Mouse (Mus musculus): Measurements from ENCODE around the gene Pfkfb4.

The Pfkfb4 gene

DNA sequence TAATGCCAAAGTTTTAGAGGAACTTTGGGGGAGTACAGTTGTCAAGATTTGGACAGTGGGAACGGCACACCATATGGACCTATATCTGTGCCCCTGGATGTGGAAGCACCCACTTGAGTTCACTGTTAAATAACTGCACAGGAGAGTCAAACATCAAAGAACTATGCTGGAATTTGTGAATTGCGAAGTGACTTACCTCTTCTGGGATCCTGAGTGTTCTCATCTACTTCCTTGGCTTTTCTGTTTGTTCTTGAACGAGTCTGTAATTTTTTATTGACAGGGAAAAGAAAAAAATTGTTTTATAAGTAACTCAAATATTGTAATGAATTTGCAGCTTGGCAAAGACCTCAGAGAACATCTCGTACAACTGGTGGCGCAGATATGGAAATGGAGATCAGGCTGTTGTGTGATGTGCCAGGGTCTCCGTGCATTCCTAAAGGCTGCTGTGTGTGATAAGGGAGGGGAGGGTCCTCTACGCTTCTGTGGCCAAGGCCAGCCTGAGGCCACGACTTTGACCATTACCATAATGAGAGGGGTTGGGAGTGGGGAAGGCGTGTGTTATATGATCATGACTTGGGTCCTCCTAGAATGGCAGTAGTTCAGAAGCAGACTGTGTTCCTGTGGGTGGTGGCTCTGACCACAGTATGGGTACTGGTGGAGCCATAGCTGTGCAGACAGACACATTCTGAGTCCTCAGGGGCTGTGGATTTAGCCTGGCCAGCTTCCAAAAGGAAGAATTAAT, 1.2 kb downstream of the Pfkfb4 start:
- no peak for DNase-seq (ENCODE audit: low read depth, low spot score)

GRCm38 (mm10) chr9:108996411-108996810, 4.8 kb downstream of the Pfkfb4 start:
- no peak for DNase-seq (ENCODE audit: low read depth, low spot score)

DNA sequence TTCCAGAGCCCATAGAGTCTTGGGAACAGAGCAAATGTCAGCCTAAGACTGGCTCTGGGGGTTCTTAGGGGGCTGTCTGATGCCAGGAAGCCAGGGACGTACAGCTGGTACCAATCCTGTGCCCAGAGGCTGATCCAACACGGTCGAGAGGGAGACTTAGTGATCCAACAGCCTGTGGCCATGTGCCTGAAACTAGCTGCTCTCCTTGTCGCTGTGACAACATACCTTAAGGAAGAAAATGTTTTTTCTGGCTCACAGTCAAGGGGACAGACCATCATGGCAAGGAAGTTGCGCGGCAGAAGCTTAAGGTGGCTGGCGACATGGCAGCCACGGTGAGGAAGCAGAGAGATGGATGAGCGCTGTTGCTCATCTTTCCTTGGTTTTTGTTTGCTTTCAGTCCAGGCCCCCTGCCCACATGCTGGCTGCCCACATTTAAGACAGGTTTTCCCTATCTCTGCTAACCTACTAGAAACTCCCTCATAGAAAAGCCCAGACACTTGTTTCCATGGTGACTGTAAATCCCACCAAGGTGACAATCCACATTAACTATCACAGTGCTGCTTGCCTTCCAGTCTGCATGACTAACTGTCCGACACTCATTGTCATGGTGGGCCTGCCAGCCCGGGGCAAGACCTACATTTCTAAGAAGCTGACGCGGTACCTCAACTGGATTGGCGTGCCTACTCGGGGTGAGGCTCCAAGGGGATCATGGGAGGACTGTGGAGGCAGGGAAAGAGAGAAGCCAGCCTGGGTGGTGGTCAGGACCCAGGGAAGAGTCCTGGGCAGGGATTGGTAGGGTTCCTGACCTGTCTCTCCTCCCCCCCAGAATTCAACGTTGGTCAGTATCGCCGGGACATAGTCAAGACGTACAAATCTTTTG, 6.9 kb downstream of the Pfkfb4 start:
- no peak for DNase-seq (ENCODE audit: low read depth, low spot score)

DNA sequence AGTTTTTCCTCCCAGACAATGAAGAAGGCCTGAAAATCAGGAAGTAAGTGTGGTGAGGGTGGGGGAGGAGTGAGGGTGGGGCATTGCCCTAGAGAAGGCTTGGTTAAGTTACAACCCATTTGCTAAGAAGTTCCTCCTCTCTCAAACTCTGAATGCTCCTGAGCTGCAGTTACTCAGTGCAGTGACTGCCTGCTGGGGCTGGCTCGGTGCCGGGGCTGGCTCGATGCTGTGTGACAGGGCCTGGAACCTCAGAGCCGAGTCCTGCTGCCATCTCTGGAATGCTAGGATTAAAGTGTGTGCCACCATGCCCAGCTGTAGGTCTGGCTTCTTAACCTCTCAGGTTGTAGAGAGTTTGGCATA, 7.6 kb downstream of the Pfkfb4 start:
- DNase-seq (ENCODE audit: low read depth, low spot score), result no peak

- DNase-seq (ENCODE audit: low read depth, low spot score), result peak; percentile 78
Observed at GRCm38 (mm10) chr9:109000726-109001125, 9.1 kb downstream of the Pfkfb4 start.

- peak; percentile 58 for DNase-seq (ENCODE audit: low read depth, low spot score)
Observed at GRCm38 (mm10) chr9:109003201-109003600, 11.6 kb downstream of the Pfkfb4 start.

DNA sequence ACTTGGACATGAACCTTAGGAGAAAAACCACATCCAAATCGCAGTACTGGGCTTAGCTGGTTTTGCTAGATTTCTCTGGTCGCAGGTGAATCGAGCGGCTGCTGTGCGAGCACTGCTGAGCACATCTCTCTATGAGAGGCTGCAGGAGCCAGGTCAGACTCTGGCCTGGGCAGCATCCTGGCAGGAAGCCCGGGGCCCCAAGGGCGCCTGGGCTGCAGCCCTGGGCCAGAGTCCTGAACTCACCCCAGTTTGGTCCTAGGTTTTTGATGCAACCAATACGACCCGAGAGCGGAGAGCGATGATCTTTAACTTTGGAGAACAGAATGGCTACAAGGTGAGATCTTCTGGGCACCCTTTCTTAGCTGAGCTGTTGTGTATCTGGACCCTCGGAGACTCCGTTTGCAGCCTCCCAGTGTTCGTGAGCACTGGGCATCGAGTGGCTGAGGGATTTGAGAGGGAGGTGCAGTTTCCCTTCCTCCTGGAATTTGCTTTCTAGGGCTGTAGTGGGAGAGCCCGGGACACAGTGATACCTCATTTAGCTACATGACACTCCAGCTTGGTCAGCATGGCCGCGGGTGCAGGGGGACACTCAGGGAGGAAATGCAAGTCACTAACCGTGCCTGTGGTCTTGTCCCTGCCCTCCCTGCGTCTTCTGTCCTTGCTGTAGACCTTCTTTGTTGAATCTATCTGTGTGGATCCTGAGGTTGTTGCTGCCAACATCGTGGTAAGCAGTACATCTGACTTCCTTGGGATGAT, 15.6 kb downstream of the Pfkfb4 start:
- no peak for DNase-seq (ENCODE audit: low read depth, low spot score)

GRCm38 (mm10) chr9:109008081-109008480, 16.5 kb downstream of the Pfkfb4 start:
- no peak for DNase-seq (ENCODE audit: low read depth, low spot score)

DNA sequence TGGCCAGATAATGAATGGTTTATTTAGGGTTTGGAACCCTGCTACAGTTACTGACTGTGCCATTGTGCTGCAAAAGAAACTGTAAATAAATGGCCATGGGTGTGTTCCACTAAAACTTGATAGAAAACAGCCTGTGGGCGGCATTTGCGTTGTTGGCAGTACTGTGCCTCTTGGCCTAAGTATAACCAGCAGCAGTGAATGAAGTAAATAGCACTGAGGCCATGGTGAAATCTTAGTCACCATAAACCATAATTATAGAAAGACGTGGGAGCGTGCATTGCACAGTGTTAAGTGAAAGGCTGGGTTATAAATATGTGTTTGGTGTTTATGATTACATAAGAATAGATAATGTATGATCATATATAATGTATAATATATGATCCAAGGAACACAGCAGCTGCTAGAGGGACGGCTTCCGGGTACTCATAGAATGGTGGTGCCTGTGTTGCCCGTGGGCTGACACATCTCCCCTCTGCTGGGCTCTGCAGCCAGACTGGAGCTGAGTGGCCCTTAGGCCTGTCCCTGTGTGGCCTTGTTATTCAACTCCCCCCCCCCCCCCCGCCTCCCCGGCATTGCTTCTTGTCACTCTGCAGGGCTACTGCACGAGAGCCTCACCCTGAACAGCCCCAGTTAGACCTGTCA, 17.5 kb downstream of the Pfkfb4 start:
- no peak for DNase-seq (ENCODE audit: low read depth, low spot score)

- DNase-seq (ENCODE audit: low read depth, low spot score), result no peak
Observed at GRCm38 (mm10) chr9:109009636-109010315, 18.2 kb downstream of the Pfkfb4 start.

GRCm38 (mm10) chr9:109010316-109010690, 18.7 kb downstream of the Pfkfb4 start:
- DNase-seq (ENCODE audit: low read depth, low spot score), result no peak

GRCm38 (mm10) chr9:109015397-109015796, 23.8 kb downstream of the Pfkfb4 start:
- no peak for DNase-seq (ENCODE audit: low read depth, low spot score)

GRCm38 (mm10) chr9:109016973-109017604, 25.5 kb downstream of the Pfkfb4 start:
- no peak for DNase-seq (ENCODE audit: low read depth, low spot score)

DNA sequence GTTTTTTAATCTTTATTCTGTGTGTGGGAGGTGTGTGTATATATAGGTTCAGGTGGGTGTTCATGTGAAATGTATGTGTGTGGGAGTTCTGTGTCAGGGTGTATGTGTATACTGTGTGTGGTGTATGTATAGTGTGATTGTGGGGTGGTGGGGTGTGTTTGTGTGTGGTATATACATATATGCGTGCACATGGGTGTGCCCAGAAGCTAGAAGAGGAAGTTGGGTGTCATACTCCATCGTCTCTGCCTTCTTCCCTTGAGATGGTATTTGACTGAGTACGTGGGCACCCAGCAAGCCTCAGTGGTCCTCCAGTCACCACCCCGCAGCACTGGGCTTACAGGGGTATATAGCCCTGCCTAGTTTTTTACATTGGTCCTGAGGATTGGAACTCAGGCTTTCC, 29.9 kb downstream of the Pfkfb4 start:
- DNase-seq (ENCODE audit: low read depth, low spot score), result no peak

DNA sequence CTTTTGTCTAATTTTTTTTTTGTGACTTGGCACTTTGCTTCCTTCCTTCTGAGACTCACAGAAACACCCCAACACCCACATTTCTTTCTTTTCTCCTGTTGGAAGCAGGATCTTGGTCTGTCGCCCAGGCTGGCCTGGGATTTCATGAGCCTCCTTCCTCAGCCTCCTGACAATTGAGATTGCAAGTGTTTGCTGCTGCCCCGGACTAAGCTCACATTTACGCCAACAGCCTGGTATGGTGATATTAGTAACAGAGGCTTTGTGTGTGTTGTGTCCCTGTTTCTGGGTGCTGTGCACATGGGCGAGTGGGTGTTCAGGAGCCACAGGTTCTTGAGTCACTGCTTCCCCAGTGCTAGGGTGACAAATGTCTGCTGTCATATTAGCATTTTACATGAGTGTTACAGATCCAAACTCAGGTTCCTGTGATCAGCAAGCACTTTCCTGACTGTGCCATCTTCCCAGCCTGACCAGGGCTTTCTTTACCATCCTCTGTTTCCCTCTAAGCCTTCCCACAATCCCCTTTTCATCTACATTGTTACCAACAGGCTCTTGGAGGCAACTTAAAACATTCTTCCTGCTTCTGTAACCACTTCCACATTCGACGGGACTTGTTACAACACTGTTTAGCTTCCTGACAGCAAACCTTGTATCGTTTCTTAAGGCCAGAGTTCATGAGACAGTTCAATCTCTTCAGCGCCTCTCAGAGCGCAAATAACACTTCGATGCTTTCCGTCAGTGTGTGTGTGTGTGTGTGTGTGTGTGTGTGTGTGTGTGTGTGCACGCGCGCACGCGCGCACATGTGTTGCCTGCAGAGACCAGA, 31.5 kb downstream of the Pfkfb4 start:
- no peak for DNase-seq (ENCODE audit: low read depth, low spot score)

GRCm38 (mm10) chr9:109027521-109027920, 35.9 kb downstream of the Pfkfb4 start:
- no peak for DNase-seq (ENCODE audit: low read depth, low spot score)

GRCm38 (mm10) chr9:109028421-109028820, 36.8 kb downstream of the Pfkfb4 start:
- no peak for DNase-seq (ENCODE audit: low read depth, low spot score)

DNA sequence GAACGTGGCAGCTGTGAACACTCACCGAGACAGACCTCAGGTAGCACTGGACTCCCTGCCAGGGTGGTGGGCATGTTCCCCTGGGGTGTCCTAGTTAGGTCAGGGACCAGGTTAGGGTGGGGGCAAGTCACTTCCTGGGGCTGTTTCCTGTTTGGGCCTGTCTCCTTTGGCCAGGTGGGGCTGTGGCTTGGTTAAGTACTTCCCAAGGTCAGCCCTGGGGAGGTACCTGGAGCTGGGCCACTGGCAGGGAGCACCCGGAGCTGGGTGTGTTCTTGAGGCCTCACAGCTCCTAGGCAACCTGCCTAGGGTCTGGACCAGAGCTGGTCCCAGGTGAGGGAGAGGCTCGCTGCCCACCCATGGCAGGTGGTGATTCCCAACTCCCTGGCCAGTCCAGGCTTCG, 37.3 kb downstream of the Pfkfb4 start:
- DNase-seq (ENCODE audit: low read depth, low spot score), result no peak

- no peak for DNase-seq (ENCODE audit: low read depth, low spot score)
Observed at GRCm38 (mm10) chr9:109030312-109030711, 38.7 kb downstream of the Pfkfb4 start.

GRCm38 (mm10) chr9:109031001-109031400, 39.4 kb downstream of the Pfkfb4 start:
- DNase-seq (ENCODE audit: low read depth, low spot score), result no peak
